Mouse (Mus musculus): ENCODE measurements around the gene Olfr1156. TPM values are rescaled to one million over a fixed set of nuclear protein-coding genes. Genes with fewer than 3 reads are reported as not detected.

The Olfr1156 gene
- polyA plus RNA-seq, 2 experiments: not detected

DNA sequence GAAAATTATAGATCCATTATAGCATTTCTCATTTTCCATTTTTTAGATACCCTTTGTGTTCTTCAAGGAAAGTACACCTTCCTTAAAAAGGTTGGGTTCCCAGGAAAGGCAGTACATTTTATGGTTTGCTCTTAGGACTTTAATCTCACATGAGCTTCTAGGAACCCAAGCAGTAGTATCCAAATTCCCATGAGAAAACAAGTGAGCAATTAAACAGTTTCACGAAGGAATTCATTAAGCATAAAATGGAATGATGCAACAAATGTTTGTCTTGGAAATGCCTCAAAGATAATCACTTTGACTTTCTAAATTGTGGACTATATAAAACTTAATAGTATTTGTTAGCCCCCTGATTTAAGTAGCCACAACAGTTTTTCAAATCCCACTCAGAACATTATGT lies 47.8 kb downstream of the Olfr1156 start, which contains the start of gene Olfr1154:
Gene Olfr1154, minus strand, starts transcription at position 101 of the 400 bp plus-strand sequence.
- H3K4me3 ChIP-seq (ENCODE audit: insufficient read depth in 1 of 2, low read depth in 2 of 2, low read length in 2 of 2): no peak within 1 kb of the TSS
- H3K36me3 ChIP-seq (replicated peaks; ENCODE audit: control insufficient read depth, insufficient read depth, low read depth): no peaks in the 10 kb centered on the region
- no peak within 1 kb of the TSS for H3K27ac ChIP-seq
- H3K9me3 ChIP-seq (ENCODE audit: control insufficient read depth, low read length): no peaks in the 10 kb centered on the region
- H3K4me2 ChIP-seq (ENCODE audit: low read depth): no peak within 1 kb of the TSS
- ATAC-seq (ENCODE audit: insufficient read depth) (no peak), DNase-seq (ENCODE audit: low read depth in 3 of 3, low spot score in 3 of 3) (no peak)
- no peaks in the 10 kb centered on the region for H3K4me1 ChIP-seq (replicated peaks; ENCODE audit: control insufficient read depth in 2 of 2, insufficient read depth in 2 of 2, low read length in 1 of 2)
- WGBS (ENCODE audit: insufficient replicate concordance): 65% methylated on average over 1 of the region's 1 CpGs
- H3K27me3 ChIP-seq (ENCODE audit: control insufficient read depth, insufficient read depth, low read length): no peaks in the 10 kb centered on the region
- TF ChIP-seq EP300 (IDR thresholded peaks at IDR 0.05; ENCODE audit: low read depth): no peak
- no peak for TF ChIP-seq CTCF (IDR thresholded peaks at IDR 0.05; ENCODE audit: low read depth)
- H3K9ac ChIP-seq (replicated peaks): no peak within 1 kb of the TSS

Other genes with a start within 250 kb of the Olfr1156 start
- not detected in 2 replicates for gene Olfr1137, start 239.9 kb downstream of the Olfr1156 start, polyA plus RNA-seq (2012; rRNA removed)
- gene Olfr1137, start 239.9 kb downstream of the Olfr1156 start, polyA plus RNA-seq (2014; fragmentation: Nextera tagmentation; extraction: Ambion mirVana): not detected in 2 replicates
- gene Olfr1138, start 213.1 kb downstream of the Olfr1156 start, polyA plus RNA-seq (2012; rRNA removed): not detected in 2 replicates
- gene Olfr1138, start 213.1 kb downstream of the Olfr1156 start, polyA plus RNA-seq (2014; fragmentation: Nextera tagmentation; extraction: Ambion mirVana): not detected in 2 replicates
- gene Olfr1140, start 209.3 kb downstream of the Olfr1156 start, polyA plus RNA-seq (2012; rRNA removed): not detected in 2 replicates
- gene Olfr1140, start 209.3 kb downstream of the Olfr1156 start, polyA plus RNA-seq (2014; fragmentation: Nextera tagmentation; extraction: Ambion mirVana): not detected in 2 replicates
- gene Olfr1141, start 199.1 kb downstream of the Olfr1156 start, polyA plus RNA-seq (2012; rRNA removed): not detected in 2 replicates
- not detected in 2 replicates for gene Olfr1141, start 199.1 kb downstream of the Olfr1156 start, polyA plus RNA-seq (2014; fragmentation: Nextera tagmentation; extraction: Ambion mirVana)
- not detected in 2 replicates for gene Olfr152, start 173.6 kb downstream of the Olfr1156 start, polyA plus RNA-seq (2012; rRNA removed)
- not detected in 2 replicates for gene Olfr152, start 173.6 kb downstream of the Olfr1156 start, polyA plus RNA-seq (2014; fragmentation: Nextera tagmentation; extraction: Ambion mirVana)
- gene Olfr1143, start 152.5 kb downstream of the Olfr1156 start, polyA plus RNA-seq (2012; rRNA removed): not detected in 2 replicates
- gene Olfr1143, start 152.5 kb downstream of the Olfr1156 start, polyA plus RNA-seq (2014; fragmentation: Nextera tagmentation; extraction: Ambion mirVana): not detected in 2 replicates
- gene Olfr1145, start 143.3 kb downstream of the Olfr1156 start, polyA plus RNA-seq (2012; rRNA removed): not detected in 2 replicates
- gene Olfr1145, start 143.3 kb downstream of the Olfr1156 start, polyA plus RNA-seq (2014; fragmentation: Nextera tagmentation; extraction: Ambion mirVana): not detected in 2 replicates
- not detected in 2 replicates for gene Olfr1148, start 122.6 kb downstream of the Olfr1156 start, polyA plus RNA-seq (2012; rRNA removed)
- not detected in 2 replicates for gene Olfr1148, start 122.6 kb downstream of the Olfr1156 start, polyA plus RNA-seq (2014; fragmentation: Nextera tagmentation; extraction: Ambion mirVana)
- not detected in 2 replicates for gene Olfr1150-ps1, start 109.1 kb downstream of the Olfr1156 start, polyA plus RNA-seq (2012; rRNA removed)
- not detected in 2 replicates for gene Olfr1150-ps1, start 109.1 kb downstream of the Olfr1156 start, polyA plus RNA-seq (2014; fragmentation: Nextera tagmentation; extraction: Ambion mirVana)
- not detected in 2 replicates for gene Olfr1151, start 97.2 kb downstream of the Olfr1156 start, polyA plus RNA-seq (2012; rRNA removed)
- not detected in 2 replicates for gene Olfr1151, start 97.2 kb downstream of the Olfr1156 start, polyA plus RNA-seq (2014; fragmentation: Nextera tagmentation; extraction: Ambion mirVana)
- not detected in 2 replicates for gene Olfr1152, start 86.6 kb downstream of the Olfr1156 start, polyA plus RNA-seq (2012; rRNA removed)
- not detected in 2 replicates for gene Olfr1152, start 86.6 kb downstream of the Olfr1156 start, polyA plus RNA-seq (2014; fragmentation: Nextera tagmentation; extraction: Ambion mirVana)
- not detected in 2 replicates for gene Olfr1153, start 58.1 kb downstream of the Olfr1156 start, polyA plus RNA-seq (2012; rRNA removed)
- not detected in 2 replicates for gene Olfr1153, start 58.1 kb downstream of the Olfr1156 start, polyA plus RNA-seq (2014; fragmentation: Nextera tagmentation; extraction: Ambion mirVana)
- gene Olfr1154, start 47.9 kb downstream of the Olfr1156 start, polyA plus RNA-seq (2012; rRNA removed): not detected in 2 replicates
- gene Olfr1154, start 47.9 kb downstream of the Olfr1156 start, polyA plus RNA-seq (2014; fragmentation: Nextera tagmentation; extraction: Ambion mirVana): not detected in 2 replicates
- gene Olfr1155, start 8.0 kb downstream of the Olfr1156 start, polyA plus RNA-seq (2012; rRNA removed): not detected in 2 replicates
- gene Olfr1155, start 8.0 kb downstream of the Olfr1156 start, polyA plus RNA-seq (2014; fragmentation: Nextera tagmentation; extraction: Ambion mirVana): not detected in 2 replicates
- gene Olfr1157, start 15.2 kb upstream of the Olfr1156 start, polyA plus RNA-seq (2012; rRNA removed): not detected in 2 replicates
- not detected in 2 replicates for gene Olfr1157, start 15.2 kb upstream of the Olfr1156 start, polyA plus RNA-seq (2014; fragmentation: Nextera tagmentation; extraction: Ambion mirVana)
- gene Olfr74, start 21.6 kb upstream of the Olfr1156 start, polyA plus RNA-seq (2012; rRNA removed): not detected in 2 replicates
- not detected in 2 replicates for gene Olfr74, start 21.6 kb upstream of the Olfr1156 start, polyA plus RNA-seq (2014; fragmentation: Nextera tagmentation; extraction: Ambion mirVana)
- not detected in 2 replicates for gene Olfr1158, start 37.0 kb upstream of the Olfr1156 start, polyA plus RNA-seq (2012; rRNA removed)
- gene Olfr1158, start 37.0 kb upstream of the Olfr1156 start, polyA plus RNA-seq (2014; fragmentation: Nextera tagmentation; extraction: Ambion mirVana): not detected in 2 replicates
- gene Olfr1160, start 55.2 kb upstream of the Olfr1156 start, polyA plus RNA-seq (2012; rRNA removed): not detected in 2 replicates
- not detected in 2 replicates for gene Olfr1160, start 55.2 kb upstream of the Olfr1156 start, polyA plus RNA-seq (2014; fragmentation: Nextera tagmentation; extraction: Ambion mirVana)
- gene Olfr1161, start 69.7 kb upstream of the Olfr1156 start, polyA plus RNA-seq (2012; rRNA removed): not detected in 2 replicates
- gene Olfr1161, start 69.7 kb upstream of the Olfr1156 start, polyA plus RNA-seq (2014; fragmentation: Nextera tagmentation; extraction: Ambion mirVana): not detected in 2 replicates
- not detected in 2 replicates for gene Olfr73, start 84.6 kb upstream of the Olfr1156 start, polyA plus RNA-seq (2012; rRNA removed)
- not detected in 2 replicates for gene Olfr73, start 84.6 kb upstream of the Olfr1156 start, polyA plus RNA-seq (2014; fragmentation: Nextera tagmentation; extraction: Ambion mirVana)
- not detected in 2 replicates for gene Olfr1162, start 98.0 kb upstream of the Olfr1156 start, polyA plus RNA-seq (2012; rRNA removed)
- gene Olfr1162, start 98.0 kb upstream of the Olfr1156 start, polyA plus RNA-seq (2014; fragmentation: Nextera tagmentation; extraction: Ambion mirVana): not detected in 2 replicates
- not detected in 2 replicates for gene Olfr1163, start 118.7 kb upstream of the Olfr1156 start, polyA plus RNA-seq (2012; rRNA removed)
- not detected in 2 replicates for gene Olfr1163, start 118.7 kb upstream of the Olfr1156 start, polyA plus RNA-seq (2014; fragmentation: Nextera tagmentation; extraction: Ambion mirVana)
- not detected in 2 replicates for gene Olfr1164, start 140.9 kb upstream of the Olfr1156 start, polyA plus RNA-seq (2012; rRNA removed)
- not detected in 2 replicates for gene Olfr1164, start 140.9 kb upstream of the Olfr1156 start, polyA plus RNA-seq (2014; fragmentation: Nextera tagmentation; extraction: Ambion mirVana)
- not detected in 2 replicates for gene Olfr1166, start 175.2 kb upstream of the Olfr1156 start, polyA plus RNA-seq (2012; rRNA removed)
- not detected in 2 replicates for gene Olfr1166, start 175.2 kb upstream of the Olfr1156 start, polyA plus RNA-seq (2014; fragmentation: Nextera tagmentation; extraction: Ambion mirVana)
- gene Olfr1167, start 202.1 kb upstream of the Olfr1156 start, polyA plus RNA-seq (2012; rRNA removed): not detected in 2 replicates
- not detected in 2 replicates for gene Olfr1167, start 202.1 kb upstream of the Olfr1156 start, polyA plus RNA-seq (2014; fragmentation: Nextera tagmentation; extraction: Ambion mirVana)
- not detected in 2 replicates for gene Olfr1168, start 228.8 kb upstream of the Olfr1156 start, polyA plus RNA-seq (2012; rRNA removed)
- gene Olfr1168, start 228.8 kb upstream of the Olfr1156 start, polyA plus RNA-seq (2014; fragmentation: Nextera tagmentation; extraction: Ambion mirVana): not detected in 2 replicates

Measured in liver, embryonic 14.5 days (tissue).